Mouse (Mus musculus) bone marrow macrophage, adult 2 months (primary cell): Measurements from ENCODE around the gene Arhgap27.

Experiments used
- CTCF ChIP-seq: IDR thresholded peaks from 2 replicates; pipeline ENCODE4 v1.5.1; 2012; ENCODE audit warnings: low read depth, mild to moderate bottlenecking, low read length, moderate library complexity
- POLR2A ChIP-seq: IDR thresholded peaks from 2 replicates; pipeline ENCODE4 v1.6.1; 2012; ENCODE audit warnings: mild to moderate bottlenecking, low read depth, low read length, borderline replicate concordance

- no peak for TF ChIP-seq CTCF
- TF ChIP-seq POLR2A, result no peak
Measured at GRCm38 (mm10) chr11:103344494-103345332, 18.8 kb downstream of the Arhgap27 start.
